Mouse (Mus musculus): ENCODE results near the gene Ints3. TPM values are rescaled to one million over a fixed set of nuclear protein-coding genes. Genes with fewer than 3 reads are reported as not detected.

The Ints3 gene
- polyA plus RNA-seq, 1 experiment, result 20.4 TPM

- no peaks in the 10 kb centered on the region for H3K4me1 ChIP-seq (ENCODE audit: control insufficient read depth, insufficient read depth, low read length)
- no peak for TF ChIP-seq CTCF (IDR thresholded peaks at IDR 0.05; ENCODE audit: low read depth, low read length)
- no peak for TF ChIP-seq POLR2A (IDR thresholded peaks at IDR 0.05; ENCODE audit: borderline replicate concordance, low read depth, low read length)
- no peak overlapping the region for H3K4me3 ChIP-seq (ENCODE audit: insufficient read depth, low read length)
- H3K27ac ChIP-seq (ENCODE audit: insufficient read depth, low read depth, low read length), result no peak overlapping the region
Observed at GRCm38 (mm10) chr3:90404121-90404520, 29.3 kb downstream of the Ints3 start.

GRCm38 (mm10) chr3:90400993-90401392 lies 32.4 kb downstream of the Ints3 start:
- peaks cover 8% of the 10 kb centered on the region for H3K4me1 ChIP-seq (ENCODE audit: control insufficient read depth, insufficient read depth, low read length)
- no peak overlapping the region for H3K27ac ChIP-seq (ENCODE audit: insufficient read depth, low read depth, low read length)
- no peak overlapping the region for H3K4me3 ChIP-seq (ENCODE audit: insufficient read depth, low read length)
- TF ChIP-seq POLR2A (IDR thresholded peaks at IDR 0.05; ENCODE audit: borderline replicate concordance, low read depth, low read length) (no peak), CTCF (IDR thresholded peaks at IDR 0.05; ENCODE audit: low read depth, low read length) (no peak)

- no peak overlapping the region for H3K4me3 ChIP-seq (ENCODE audit: insufficient read depth, low read length)
- H3K27ac ChIP-seq (ENCODE audit: insufficient read depth, low read depth, low read length), result no peak overlapping the region
- peaks cover 17% of the 10 kb centered on the region for H3K4me1 ChIP-seq (ENCODE audit: control insufficient read depth, insufficient read depth, low read length)
- TF ChIP-seq POLR2A (IDR thresholded peaks at IDR 0.05; ENCODE audit: borderline replicate concordance, low read depth, low read length) (no peak), CTCF (IDR thresholded peaks at IDR 0.05; ENCODE audit: low read depth, low read length) (no peak)
Observed at GRCm38 (mm10) chr3:90395629-90396028, 37.8 kb downstream of the Ints3 start.

GRCm38 (mm10) chr3:90392661-90393060 lies 40.8 kb downstream of the Ints3 start:
- H3K27ac ChIP-seq (ENCODE audit: insufficient read depth, low read depth, low read length), result no peak overlapping the region
- no peak overlapping the region for H3K4me3 ChIP-seq (ENCODE audit: insufficient read depth, low read length)
- TF ChIP-seq CTCF (IDR thresholded peaks at IDR 0.05; ENCODE audit: low read depth, low read length) (no peak), POLR2A (IDR thresholded peaks at IDR 0.05; ENCODE audit: borderline replicate concordance, low read depth, low read length) (no peak)
- H3K4me1 ChIP-seq (ENCODE audit: control insufficient read depth, insufficient read depth, low read length), result peaks cover 24% of the 10 kb centered on the region

GRCm38 (mm10) chr3:90391941-90392340 lies 41.5 kb downstream of the Ints3 start:
- TF ChIP-seq CTCF (IDR thresholded peaks at IDR 0.05; ENCODE audit: low read depth, low read length), result no peak
- no peak for TF ChIP-seq POLR2A (IDR thresholded peaks at IDR 0.05; ENCODE audit: borderline replicate concordance, low read depth, low read length)
- H3K4me3 ChIP-seq (ENCODE audit: insufficient read depth, low read length), result no peak overlapping the region
- H3K27ac ChIP-seq (ENCODE audit: insufficient read depth, low read depth, low read length), result no peak overlapping the region
- peaks cover 24% of the 10 kb centered on the region for H3K4me1 ChIP-seq (ENCODE audit: control insufficient read depth, insufficient read depth, low read length)

- Histone ChIP-seq H3K4me3 (ENCODE audit: insufficient read depth, low read length) (no peak overlapping the region), H3K4me1 (ENCODE audit: control insufficient read depth, insufficient read depth, low read length) (peaks cover 16% of the 10 kb centered on the region), H3K27ac (ENCODE audit: insufficient read depth, low read depth, low read length) (no peak overlapping the region)
- TF ChIP-seq POLR2A (IDR thresholded peaks at IDR 0.05; ENCODE audit: borderline replicate concordance, low read depth, low read length) (no peak), CTCF (IDR thresholded peaks at IDR 0.05; ENCODE audit: low read depth, low read length) (no peak)
Observed at GRCm38 (mm10) chr3:90391004-90391403, 42.4 kb downstream of the Ints3 start.

GRCm38 (mm10) chr3:90389511-90390490 lies 43.6 kb downstream of the Ints3 start, which contains the start of gene Slc27a3:
TSS of gene Slc27a3 (minus strand) at chr3:90389938.
- H3K4me1 ChIP-seq (ENCODE audit: control insufficient read depth, insufficient read depth, low read length), result peaks cover 14% of the 10 kb centered on the region
- H3K4me3 ChIP-seq (ENCODE audit: insufficient read depth, low read length), result peak within 1 kb of the TSS; percentile 66
- H3K27ac ChIP-seq (ENCODE audit: insufficient read depth, low read depth, low read length), result no peak within 1 kb of the TSS
- TF ChIP-seq CTCF (IDR thresholded peaks at IDR 0.05; ENCODE audit: low read depth, low read length), result no peak
- no peak for TF ChIP-seq POLR2A (IDR thresholded peaks at IDR 0.05; ENCODE audit: borderline replicate concordance, low read depth, low read length)

- no peak overlapping the region for H3K27ac ChIP-seq (ENCODE audit: insufficient read depth, low read depth, low read length)
- H3K4me3 ChIP-seq (ENCODE audit: insufficient read depth, low read length), result peak overlapping the region; percentile 66
- no peak for TF ChIP-seq POLR2A (IDR thresholded peaks at IDR 0.05; ENCODE audit: borderline replicate concordance, low read depth, low read length)
- no peak for TF ChIP-seq CTCF (IDR thresholded peaks at IDR 0.05; ENCODE audit: low read depth, low read length)
Observed at GRCm38 (mm10) chr3:90388726-90389510, 44.5 kb downstream of the Ints3 start.

GRCm38 (mm10) chr3:90388192-90388591 lies 45.2 kb downstream of the Ints3 start:
- no peak overlapping the region for H3K27ac ChIP-seq (ENCODE audit: insufficient read depth, low read depth, low read length)
- no peak for TF ChIP-seq CTCF (IDR thresholded peaks at IDR 0.05; ENCODE audit: low read depth, low read length)
- no peak for TF ChIP-seq POLR2A (IDR thresholded peaks at IDR 0.05; ENCODE audit: borderline replicate concordance, low read depth, low read length)
- H3K4me1 ChIP-seq (ENCODE audit: control insufficient read depth, insufficient read depth, low read length), result peaks cover 22% of the 10 kb centered on the region
- H3K4me3 ChIP-seq (ENCODE audit: insufficient read depth, low read length), result no peak overlapping the region

More at GRCm38 (mm10) chr3:90388726-90389510, 44.5 kb downstream of the Ints3 start:
- peaks cover 21% of the 10 kb centered on the region for H3K4me1 ChIP-seq (ENCODE audit: control insufficient read depth, insufficient read depth, low read length)
